Mouse (Mus musculus) cerebellum, adult 18-20 months (tissue): ENCODE measurements around the gene Mrpl16.

Experiments
- DNase-seq, 2 experiments: peaks; one replicate each; pipeline ENCODE4 v3.0.0; 2021

Mrpl16 gene

DNA sequence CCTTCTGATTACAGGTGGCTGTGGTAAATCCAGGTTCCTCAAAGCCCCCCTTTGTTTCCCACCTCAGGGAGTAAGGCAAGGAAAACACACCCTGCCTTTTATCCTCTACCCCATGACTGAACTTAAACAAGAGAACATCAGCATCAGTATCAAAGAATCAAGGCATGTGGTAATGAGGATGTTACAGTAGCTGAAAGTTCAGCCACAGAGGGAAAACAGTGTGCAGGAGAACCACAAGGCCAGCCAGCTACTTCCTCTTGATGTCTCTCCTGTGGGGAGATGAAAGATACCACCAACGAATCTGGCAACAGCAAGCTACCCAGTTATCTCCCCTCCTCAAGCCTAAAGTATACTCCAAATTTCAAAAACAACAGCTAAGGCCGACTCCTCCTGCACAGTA is 37.1 kb downstream of the Mrpl16 start:
- no peak for DNase-seq

DNA sequence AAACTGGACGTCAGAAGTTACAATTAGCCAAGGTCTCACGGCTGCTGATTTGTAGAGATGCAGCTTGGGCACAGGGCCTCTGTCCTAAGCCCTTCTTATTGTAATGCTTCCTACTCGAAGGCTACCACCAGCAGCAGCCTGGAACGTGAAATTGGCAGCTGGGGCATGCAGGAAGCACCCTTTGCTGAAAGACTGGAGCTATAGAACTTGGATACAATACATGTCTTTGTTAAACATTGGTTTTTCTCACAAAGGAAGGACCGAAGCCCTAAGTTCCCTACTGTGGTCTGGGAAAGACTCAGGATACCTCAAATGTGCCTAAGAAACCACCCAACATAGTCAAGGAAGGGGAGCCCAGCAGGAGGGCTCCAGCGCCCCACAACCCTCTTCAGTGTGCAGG is 37.6 kb downstream of the Mrpl16 start:
- DNase-seq, result no peak

DNA sequence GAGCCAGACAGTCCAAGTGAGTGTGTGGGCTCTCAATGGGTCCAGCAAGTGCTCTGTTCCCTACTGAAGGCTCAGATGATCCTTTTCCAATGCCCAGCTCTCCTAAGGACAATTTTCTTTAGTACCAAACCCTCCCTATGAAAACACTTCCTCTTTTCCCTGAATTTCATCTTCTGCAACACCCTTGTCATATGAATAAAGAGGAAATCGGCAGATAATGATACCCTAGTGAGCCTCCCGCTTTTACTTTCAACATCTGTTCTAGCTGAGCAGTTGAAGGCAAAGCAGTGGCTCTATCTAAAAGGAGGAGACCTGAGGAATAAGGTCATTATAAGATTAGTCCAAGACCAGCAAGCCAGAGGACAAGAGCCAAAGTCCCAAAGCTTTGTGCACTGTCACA is 38.3 kb downstream of the Mrpl16 start:
- DNase-seq, result no peak

DNA sequence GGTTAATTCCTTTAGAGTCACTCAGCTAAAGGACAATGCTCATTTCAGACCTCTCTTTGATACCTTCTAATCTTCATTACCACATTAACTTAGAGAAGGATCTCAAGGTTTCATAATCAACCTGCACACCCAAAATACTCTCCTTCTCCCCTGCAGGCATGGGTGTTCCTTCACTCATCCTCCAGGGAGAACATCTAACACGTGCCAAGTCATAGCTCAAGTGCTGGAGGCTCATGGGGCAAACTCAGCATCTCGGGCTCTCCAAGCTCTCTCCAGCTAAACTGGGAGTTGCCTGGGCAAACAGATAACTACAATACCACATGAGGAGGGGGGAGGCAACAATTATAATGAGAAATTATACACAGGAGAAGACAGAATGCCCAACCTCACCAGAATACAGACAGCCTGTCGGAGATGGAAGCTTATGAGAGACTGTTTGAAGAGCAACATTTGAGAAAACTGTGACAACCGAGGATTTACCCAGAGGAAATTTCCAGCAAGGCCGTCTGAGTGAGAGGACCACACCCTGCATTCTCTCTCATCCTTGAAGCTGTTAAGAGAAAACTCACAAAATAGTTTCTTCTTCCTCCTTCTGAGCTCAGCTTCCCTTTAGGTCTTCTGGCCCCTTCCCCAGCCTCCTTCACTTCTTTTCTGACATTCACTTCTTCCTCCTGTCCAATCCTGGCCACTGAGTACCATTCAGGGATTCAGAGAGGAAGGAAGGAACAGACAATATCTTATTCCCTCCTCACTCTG is 40.0 kb downstream of the Mrpl16 start:
- DNase-seq, result no peak

DNA sequence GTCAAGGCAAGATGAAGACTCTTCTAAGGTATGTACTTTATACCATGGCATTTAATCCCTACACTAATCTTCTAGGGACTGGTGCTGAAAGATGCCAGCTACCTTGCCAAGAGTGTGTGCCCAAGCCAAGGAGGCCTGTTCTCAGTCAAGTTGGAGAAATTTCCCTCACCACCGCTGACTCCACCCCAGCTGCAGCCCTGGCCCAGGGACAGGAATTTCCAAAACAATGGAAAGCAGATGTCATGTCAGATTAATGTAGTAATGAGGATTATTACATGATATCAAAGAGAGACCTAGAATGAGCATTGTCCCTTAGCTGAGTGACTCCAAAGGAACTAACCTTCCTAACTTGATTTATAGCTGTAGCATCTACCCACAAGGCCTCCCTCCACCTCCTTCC is 40.7 kb downstream of the Mrpl16 start:
- DNase-seq, result no peak

DNA sequence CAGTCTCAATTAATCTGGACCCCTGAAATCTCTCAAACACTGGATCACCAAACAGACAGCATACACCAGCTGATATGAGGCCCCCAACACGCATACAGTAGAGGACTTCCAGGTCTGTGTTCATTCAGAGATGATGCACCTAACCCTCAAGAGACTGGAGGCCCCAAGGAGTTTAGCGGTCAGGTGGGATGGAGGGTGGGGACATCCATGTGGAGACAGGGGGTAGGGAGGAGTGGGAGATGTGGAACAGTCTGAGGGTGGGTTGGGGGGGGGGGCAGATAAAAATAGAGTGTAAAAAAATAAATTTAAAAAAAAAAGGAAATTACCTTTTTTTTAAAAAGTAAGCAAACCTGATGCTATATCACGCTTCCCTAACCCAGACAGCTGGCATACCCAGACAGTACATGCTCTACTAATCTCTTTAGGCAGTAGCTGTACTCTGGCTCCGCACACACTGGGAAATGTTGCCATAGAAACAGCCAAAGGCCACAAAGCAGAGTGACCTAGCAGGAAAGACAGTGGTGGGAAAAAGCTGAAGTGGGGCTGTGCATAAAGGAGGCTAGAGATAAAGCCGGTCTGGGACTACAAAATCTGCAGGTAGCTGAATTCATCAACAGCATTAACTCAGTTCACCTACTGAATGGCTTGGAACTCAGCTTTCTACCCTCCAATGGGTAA is 41.6 kb downstream of the Mrpl16 start:
- DNase-seq, result no peak

DNA sequence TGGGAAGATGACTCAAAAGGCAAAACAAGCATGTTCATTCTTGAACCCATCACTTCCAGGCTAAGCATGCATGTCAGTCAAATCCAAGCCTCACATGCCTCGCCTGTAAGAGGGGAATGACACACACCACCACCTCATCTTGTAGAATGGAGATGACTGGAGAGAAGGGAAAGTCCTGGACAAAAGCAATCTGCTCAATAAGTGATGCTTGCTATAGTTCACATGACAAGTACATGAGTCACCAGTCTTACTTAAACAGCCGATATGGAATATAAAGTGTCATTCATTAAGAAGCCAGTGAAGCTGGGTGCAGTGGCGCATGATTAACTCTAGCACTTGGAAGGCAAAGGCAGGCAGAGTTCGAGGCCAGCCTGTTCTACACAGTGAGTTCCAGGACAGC is 42.9 kb downstream of the Mrpl16 start:
- DNase-seq, result no peak

DNA sequence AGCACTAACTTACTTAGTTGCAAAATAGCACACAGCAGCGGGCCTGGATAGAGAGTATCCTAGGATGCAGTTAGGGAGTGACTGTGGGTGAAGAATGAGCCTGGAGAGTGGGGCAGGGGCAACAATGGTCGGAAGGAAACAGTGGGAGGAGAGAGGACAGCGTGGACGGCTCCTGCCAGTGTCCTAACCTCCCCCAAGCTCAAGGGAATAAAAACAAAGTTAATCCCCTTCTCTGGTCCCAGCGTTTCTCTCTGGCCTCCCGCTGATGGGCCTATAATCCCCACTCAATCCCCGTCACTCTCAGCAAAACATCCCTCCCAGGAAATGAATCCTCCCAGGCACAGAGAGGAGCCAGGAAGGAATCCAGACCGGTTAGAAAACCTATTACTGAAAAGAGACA is 43.5 kb downstream of the Mrpl16 start:
- no peak for DNase-seq

DNA sequence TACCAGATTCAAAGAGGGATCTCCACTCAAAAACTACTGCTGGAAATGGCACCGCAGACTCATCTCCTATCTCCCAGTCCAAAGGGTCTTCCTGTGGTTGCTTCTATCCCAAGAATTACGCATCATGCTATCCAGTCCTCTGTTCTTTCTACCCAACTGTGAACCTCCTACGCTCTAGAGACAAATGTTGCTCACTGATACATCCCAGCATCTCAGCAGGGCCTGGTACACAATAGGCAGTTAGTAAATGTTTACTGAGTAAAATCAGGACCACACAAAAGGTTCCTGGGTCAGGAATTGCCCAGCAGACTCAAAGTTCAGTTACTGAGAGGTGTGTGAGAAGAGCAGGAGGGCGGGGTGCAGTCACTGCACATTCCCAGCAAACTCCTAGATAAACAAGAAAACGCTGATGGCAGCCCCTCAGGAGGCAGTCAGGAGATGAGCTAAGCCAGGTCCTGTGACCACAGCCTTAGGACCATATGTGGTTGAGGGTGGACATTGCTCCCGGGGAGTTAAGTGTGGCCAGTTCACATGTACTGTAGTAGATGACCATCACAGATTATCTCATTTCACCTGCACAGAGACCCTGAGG is 44.6 kb downstream of the Mrpl16 start:
- no peak for DNase-seq

DNA sequence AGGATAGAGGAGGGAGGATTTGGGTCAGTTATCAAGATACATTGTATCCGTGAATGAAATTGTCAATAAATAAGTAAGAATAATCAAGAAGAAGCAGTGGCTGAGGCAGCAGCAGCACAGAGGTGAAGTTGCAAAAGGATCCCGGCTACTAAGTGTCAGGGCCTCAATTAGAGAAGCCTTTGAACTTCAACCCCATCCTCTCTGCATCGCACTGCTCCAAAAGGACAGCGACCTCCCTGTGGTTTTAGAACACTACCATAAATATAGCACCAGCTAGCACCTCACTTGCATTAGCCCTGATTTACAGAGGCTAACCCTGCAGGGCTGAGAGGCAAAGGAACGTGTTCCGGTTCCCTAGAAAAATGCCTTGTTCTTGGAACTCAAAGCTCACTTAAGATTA is 46.5 kb downstream of the Mrpl16 start:
- no peak for DNase-seq

DNA sequence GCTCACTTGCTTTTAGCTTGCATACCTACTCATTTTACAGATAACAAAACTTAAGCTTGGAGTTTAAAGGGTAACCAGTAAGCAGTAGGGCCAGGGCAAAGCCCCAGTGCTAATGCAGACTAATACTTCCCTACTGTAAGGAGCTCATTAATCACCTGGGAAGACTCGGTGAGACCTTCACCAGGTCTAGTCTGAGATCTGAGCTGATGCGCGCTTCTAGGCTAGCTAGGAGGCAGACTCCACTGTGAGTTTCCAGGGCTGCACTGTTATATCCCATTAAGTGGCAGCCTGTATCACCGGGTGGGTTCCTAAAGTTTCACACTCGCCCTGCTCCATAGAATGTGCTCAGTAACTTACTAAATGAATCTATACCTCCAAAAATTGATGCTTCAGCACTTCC is 47.4 kb downstream of the Mrpl16 start:
- no peak for DNase-seq

DNA sequence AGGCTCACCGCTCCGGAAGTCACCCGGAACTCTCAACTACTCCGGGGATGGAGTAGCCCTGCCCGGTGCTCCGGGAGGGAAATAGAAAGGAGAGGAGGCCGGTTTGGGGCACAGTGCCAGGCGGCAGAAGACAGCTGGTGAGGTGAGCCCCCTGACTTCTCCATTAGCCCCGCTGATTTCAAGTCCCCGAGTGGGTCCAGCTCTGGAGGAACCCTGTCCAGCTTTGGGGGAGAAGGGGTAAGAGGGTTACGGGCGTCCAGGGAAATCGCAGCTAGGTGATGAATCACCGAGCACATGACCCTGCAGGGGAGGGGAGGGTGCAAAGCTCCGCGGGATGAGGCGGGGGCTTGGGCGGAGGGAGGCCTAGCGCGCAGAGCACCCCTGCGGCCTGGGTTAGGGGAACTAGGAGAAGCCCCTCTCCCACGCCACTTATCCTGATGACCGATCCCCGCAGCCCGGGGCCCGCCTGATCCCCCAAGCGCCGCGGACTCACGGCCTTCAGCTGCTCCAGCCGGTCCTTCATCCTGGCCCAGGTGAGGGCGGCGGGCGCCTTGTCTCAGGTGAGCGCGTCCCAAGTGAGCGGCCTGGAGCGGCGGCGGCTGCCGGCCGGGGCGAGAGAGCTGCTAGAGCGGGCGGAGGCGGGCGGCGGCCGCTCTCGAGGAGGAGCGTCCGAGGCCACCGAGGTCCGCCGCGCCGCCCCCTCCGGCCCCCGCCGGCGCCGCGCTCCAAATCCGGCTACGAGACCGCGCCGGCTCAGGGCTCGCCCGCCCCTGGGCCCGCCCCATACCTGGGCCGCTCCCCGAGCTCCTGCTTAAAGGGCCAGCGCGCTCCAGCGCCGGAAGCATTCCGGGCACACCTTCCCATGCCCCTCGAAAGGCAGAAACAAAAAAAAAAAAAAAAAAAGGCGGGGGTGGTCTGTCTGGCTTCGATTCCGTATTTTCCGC is 48.3 kb downstream of the Mrpl16 start:
- peak; percentile 82 to 88 for DNase-seq

DNA sequence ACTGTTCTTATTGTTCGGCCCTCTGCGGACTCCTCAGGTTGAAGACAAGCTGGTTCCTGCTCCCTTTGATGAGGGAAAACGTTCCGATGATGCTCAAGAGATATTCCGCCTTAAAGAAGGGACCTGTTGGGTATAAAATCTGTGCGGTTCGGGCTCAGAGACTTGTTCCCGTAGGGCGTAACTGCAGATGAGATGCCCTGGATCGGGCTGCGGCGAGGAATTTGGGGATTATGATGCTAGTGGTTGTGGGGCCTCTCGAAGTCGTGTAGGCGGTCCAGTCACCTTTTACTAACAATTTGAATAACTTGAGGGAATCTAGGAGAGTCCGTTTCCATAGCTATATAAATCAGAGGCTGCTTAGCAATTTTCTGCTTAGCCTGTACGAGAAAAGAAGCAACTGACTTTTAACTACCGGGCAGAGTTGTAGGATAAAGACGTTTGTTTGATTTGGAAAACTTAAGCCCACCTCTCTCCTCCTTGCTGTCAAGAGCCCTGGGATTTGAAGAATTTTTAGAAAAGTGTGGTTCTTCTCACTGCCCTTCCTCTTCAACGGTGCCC is 49.0 kb downstream of the Mrpl16 start, which contains the start of gene Stx3:
Gene Stx3, minus strand, starts transcription at position 261 of the 558 bp plus-strand sequence.
- no peak for DNase-seq

DNA sequence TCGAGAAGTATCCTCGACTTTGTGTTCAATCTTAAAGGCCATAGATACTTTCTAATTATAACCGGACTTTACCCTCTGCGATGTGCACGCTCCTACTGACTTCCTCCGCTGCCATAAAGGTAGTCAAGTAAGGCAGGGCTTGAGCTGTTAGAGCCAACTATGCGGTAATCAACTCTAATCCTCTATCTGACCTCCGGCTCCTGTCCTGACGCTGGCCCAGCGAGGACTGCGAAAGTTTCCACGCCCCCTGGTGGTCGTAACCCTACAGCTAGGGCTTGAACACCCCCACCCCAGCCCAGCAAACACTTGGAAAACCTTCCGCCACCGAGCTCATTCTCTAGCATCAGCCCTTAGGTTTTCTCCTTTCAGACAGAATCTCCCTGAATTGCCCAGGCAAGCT is 49.6 kb downstream of the Mrpl16 start:
- peak; percentile 75 to 77 for DNase-seq

DNA sequence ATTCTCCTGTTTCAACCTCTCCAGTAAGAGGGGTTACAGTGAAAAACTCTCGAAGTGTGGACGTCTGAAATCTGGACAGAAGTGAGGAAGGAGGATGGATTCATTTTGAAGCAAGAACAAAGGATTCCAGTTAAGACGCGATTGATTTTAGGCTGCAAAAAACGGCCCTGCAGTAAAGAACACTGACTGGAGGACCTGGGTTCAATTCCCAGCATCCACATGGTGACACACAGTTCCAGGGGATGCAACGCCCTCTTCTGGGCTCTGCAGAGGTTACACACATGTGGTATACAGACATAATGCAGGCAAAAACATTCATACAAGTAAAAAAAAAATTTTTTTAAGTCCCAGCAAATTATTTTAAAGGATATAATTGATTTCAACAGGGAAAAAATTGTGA is 50.0 kb downstream of the Mrpl16 start:
- peak in 1 of 2 experiments; percentile 26 for DNase-seq

DNA sequence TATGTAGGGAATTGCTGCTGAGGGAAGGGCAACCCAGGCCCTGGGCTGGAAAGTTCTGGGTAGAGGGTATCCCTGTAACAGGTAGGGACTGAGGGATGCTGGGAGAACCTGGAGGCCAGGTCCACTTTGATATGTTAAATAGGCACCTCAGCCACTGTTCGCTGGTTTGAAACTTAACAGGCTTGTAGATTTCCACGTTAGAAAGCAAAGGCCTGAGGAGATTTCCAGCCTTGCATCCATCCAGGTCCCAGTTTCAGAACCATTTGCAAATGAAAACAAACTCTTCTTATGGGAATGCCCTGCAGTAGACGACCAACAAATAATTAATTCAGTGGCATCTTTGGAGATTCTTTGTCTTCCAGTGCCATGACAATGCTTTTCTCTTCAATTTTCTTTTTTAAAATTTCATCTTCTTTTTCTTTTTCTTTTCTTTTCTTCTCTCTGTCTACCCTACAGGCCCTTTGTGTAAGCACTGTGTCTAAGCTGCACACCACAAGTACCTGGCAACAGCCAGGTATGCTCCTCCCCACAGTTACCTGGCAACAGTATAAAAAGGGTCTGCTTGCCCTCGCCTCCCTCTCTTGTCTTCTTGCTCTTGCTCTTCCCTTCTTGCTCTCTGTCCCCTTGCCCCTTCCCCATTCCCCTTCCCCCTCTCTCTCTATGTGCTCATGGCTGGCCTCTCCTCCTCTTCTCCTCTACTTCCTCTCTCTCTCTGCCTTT is 53.3 kb downstream of the Mrpl16 start:
- DNase-seq, result no peak
